Mouse (Mus musculus): ENCODE data around the gene Rngtt.

DNA sequence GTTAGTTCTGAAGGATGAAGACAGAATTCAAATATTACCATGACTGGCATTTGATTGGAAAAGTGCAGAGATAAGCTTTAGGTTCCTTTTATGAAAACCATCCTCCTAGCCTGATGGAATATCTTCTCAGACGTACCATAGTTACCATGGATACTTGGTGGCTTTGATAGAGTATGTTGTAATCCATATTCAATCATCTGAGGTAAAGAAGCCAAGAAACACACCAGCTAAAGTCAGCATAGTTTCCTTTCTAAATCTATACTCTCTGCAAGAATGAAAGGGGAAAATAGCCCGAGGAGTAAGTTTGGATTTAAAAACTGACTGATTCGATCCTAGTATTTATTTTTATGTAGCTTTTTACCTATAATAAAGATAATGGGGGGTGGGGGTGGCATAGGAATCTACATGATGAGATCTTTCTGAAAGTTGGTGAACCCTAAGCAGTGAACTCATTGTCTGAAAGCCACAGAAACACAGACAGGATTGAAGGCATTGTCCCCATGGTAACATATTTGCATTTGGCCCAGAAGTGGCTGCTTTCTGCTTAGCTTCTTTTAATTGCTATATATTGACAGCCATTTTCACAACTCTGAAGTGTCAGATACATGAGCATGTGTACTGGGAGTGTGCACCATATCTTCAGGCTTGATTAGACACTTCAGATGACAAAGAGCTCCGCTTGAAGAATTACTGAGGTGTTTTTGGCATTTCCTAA is 188.2 kb downstream of the Rngtt start:
- TF ChIP-seq CTCF (IDR thresholded peaks at IDR 0.05; ENCODE audit: low read depth) (no peak), EP300 (IDR thresholded peaks at IDR 0.05; ENCODE audit: low read depth) (no peak)
